Mouse (Mus musculus): ENCODE data around the gene Insig1.

The Insig1 gene

DNA sequence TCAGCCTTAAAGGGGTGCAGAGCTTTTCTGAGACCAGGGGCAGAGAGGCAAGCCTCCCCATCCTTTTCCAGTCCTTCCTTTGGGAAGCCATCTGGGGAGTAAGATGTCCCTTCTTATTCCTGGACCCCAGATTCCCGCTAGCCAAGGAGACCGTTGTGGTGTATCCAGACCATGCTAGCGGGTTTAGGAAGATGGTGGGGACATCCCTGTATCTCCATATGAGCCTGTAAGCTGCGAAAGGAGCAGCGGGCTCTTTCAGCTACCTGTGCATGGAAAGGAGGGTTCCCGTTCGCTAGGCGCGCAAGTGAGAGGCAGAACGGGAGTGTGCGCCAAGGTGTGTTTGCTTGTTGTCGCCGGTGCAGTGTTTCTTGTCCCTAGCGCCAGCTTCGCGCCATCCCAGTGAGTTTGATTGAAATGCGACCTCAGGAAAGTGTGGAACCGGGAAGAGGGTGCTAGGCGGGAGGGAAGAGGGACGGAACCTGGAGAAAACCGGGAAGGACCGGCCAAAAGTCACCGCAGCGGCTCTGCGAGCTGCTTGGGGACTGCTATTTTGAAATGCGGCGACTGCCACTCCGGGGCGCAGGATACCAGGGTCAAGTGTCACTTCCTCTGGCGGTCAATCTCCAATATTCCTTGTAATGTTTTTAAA, 46.8 kb downstream of the Insig1 start:
- in situ Hi-C loops (cut with MboI, MseI), result no loop called here

DNA sequence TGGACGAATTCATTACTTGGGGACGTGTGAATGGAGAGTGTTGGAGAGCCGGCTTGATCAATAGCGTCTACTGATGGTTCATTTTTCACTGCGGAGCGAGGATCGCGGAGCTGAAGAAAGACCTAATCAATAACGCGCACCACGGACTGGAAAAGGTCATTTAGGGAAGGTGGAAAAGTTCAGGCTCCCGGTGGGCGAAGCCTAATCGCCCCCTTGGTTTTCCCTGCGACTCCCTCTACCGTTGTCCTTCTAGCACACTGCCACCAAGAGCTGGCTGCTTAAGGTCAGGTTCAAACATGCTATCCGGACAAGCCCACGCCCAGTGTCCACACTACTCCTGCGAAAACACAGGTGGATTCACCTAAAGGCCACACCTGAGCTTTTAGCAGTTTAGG, 47.4 kb downstream of the Insig1 start:
- in situ Hi-C loops (cut with MboI, MseI), result no loop called here

DNA sequence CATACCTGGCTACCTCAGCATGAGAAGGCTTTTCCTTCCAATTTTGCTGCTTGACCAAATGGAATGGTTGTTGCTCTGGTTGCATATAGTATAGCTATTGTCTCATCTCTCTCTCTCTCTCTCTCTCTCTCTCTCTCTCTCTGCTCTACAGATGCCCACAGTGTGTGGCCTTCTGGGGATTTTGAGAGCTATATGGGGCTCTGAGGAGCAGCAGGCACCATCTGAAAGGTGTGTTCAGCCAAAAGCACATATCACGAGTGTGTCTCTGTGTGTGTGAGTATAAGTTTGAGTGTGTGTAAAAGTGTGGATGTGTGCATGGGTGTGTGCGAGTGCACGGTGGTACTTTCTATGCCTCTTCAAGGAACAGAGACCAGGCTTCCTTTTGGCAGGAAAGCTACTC, 48.4 kb downstream of the Insig1 start:
- in situ Hi-C loops (cut with MboI, MseI), result no loop called here

DNA sequence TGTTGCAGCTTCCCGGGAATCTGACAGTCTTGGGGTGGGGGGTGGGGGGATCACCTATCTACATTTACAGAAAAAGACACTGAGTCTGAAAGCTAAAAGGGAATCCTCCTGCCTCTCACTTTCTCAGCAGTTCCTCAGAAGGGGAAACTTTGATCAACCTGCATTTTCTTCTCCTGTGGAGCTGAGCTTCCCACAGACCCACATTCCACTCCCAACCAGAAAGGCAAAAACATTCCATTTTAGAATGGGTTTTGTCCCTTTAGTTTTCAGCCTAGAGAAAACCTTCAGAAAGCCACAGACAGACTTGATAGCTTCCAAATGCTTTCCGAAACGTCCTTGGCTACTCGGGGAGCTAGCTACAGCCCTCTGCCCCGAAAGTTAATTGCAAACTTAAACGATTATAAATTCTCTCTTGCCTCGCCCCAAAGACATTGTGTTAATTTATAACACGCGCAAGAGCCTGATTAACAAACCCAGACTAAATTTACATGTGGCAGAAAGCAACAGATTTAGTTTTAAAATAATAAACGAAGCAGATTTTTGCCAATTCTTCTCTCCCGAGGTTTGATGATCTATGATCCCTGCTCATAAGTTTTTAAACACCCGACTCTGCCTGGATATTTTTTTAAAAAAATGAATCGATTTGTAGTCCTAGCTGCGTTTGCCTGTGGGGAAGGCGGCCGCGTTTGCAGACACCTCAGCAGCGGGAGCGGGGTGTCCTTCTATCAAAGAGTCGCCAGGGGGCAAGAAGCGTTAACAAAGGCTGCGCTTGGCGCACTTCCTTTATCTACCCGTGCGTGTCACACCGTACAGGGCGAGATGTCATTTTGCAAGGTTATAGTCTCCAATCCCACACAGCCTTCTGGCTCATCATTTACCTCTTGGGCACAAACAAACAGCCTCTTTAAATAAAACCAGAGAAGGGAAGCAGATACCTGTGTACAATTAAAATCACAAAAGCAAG, 51.6 kb downstream of the Insig1 start:
- in situ Hi-C loops (cut with MboI, MseI), result no loop called here

DNA sequence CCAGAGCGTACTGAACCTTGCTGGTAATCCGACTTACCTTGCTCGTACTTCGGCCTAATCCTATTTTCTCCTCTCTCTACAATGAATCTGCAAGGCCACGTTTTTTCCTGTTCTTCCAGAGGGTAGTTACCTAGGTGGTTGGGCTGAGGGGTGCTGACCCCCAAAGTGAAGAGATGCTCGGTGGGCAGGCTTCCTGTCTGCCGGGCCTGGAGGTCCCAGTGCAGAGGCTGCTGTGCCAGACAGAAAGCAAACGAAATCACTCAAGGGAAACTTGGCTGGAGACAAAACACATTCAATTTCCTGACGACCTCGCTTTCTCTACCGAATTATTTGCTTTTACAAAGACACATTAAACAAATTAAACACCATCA, 52.3 kb downstream of the Insig1 start:
- in situ Hi-C loops (cut with MboI, MseI), result no loop called here

DNA sequence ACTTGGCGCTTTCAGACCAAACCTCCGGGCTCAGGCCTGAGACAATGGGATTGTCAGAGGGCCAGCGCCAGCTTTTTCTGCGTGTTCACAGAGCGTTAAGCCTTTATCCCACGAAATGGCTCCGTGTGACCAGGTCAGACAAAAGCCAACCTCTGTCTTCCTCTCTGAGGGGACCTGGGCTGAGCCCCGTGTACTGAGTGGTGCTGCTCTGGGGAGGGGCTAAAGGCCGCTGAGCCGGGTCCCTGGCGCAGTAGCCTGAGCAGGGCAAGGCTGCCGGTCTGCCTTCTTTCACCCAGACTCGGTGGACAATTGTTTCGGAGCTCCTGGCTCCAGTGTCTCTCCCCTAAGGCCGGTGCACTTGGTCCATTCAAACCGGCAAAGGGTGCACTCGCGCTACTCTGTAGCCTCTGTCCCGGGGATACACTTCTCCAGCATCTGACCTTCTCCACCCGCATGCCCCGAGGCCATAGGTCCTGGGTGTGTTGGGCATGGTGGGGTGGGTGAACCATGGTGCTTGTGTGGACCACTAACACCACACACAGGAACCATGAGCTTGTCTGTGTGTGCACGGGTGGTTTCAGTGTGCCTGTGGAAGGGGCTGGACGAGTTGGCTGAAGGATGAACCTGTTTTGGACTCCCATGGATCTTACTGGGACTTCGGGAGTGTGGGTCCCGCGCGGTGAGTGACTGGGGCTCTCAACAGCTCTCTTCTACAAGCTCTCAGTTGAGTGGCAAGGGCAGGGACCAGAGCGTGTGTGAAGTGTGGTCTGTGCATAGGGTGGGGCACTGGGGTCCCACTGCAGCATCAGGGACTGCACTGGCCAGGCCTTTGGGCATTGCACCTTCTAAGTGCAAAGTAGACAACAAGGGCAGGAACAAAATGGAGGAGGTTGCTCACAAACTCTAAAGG, 53.4 kb downstream of the Insig1 start:
- in situ Hi-C loops (cut with MboI, MseI), result no loop called here

Data from regulatory T cell (primary cell).